Mouse (Mus musculus) right cerebral cortex, postnatal 10 days (tissue): ENCODE results near the gene Klhl22.

Experiments
- DNase-seq, 2 experiments: peaks; one replicate each; pipeline ENCODE4 v3.0.0; 2021; ENCODE audit warnings: low spot score in 2 of 2

The Klhl22 gene

GRCm38 (mm10) chr16:17833681-17834399, 74.4 kb downstream of the Klhl22 start:
- DNase-seq: peak; percentile 67 to 71

GRCm38 (mm10) chr16:17834543-17834942, 75.1 kb downstream of the Klhl22 start:
- no peak for DNase-seq

GRCm38 (mm10) chr16:17835481-17835880, 76.1 kb downstream of the Klhl22 start:
- peak; percentile 44 to 67 for DNase-seq

- DNase-seq: no peak
Measured at GRCm38 (mm10) chr16:17838051-17838450, 78.6 kb downstream of the Klhl22 start, which contains the start of gene Car15. Car15 (minus strand) TSS chr16:17838364.

- no peak for DNase-seq
Measured at GRCm38 (mm10) chr16:17839976-17840375, 80.6 kb downstream of the Klhl22 start.

GRCm38 (mm10) chr16:17842437-17842836, 83.0 kb downstream of the Klhl22 start:
- DNase-seq: no peak
